Mouse (Mus musculus) induced T-regulatory cell, adult 2 months (primary cell): Measurements from ENCODE around the gene Tuba4a.

ENCODE experiments used
- DNase-seq: peaks from one replicate; pipeline ENCODE4 v3.0.0-alpha.2; 2012; ENCODE audit warnings: low read depth

Gene Tuba4a

GRCm38 (mm10) chr1:75219531-75219930 lies at the start of gene Tuba4a:
Tuba4a (minus strand) TSS chr1:75219865.
- DNase-seq, result no peak

- no peak for DNase-seq
These were observed 44.6 kb upstream of the Tuba4a start, which contains the start of gene Ptprn for GRCm38 (mm10) chr1:75264091-75264880. Ptprn (minus strand) TSS chr1:75264502.

- peak; percentile 72 for DNase-seq
These were observed 43.6 kb upstream of the Tuba4a start for GRCm38 (mm10) chr1:75262969-75263951.

GRCm38 (mm10) chr1:75261278-75261677 lies 41.6 kb upstream of the Tuba4a start:
- DNase-seq, result no peak

- DNase-seq, result no peak
These were observed 35.9 kb upstream of the Tuba4a start for GRCm38 (mm10) chr1:75255516-75256046.

- DNase-seq, result no peak
These were observed 35.0 kb upstream of the Tuba4a start for GRCm38 (mm10) chr1:75254625-75255013.

GRCm38 (mm10) chr1:75253849-75254624 lies 34.4 kb upstream of the Tuba4a start:
- peak; percentile 91 for DNase-seq

- no peak for DNase-seq
These were observed 33.4 kb upstream of the Tuba4a start for GRCm38 (mm10) chr1:75253029-75253428.

- no peak for DNase-seq
These were observed 32.6 kb upstream of the Tuba4a start for GRCm38 (mm10) chr1:75252308-75252707.

GRCm38 (mm10) chr1:75251112-75251970 lies 31.7 kb upstream of the Tuba4a start:
- DNase-seq, result peak; percentile 89

GRCm38 (mm10) chr1:75250498-75250897 lies 30.8 kb upstream of the Tuba4a start:
- no peak for DNase-seq

- DNase-seq, result peak; percentile 50
These were observed 28.5 kb upstream of the Tuba4a start for GRCm38 (mm10) chr1:75248041-75248772.

- DNase-seq, result no peak
These were observed 27.6 kb upstream of the Tuba4a start for GRCm38 (mm10) chr1:75247071-75247930.

GRCm38 (mm10) chr1:75244836-75245235 lies 25.2 kb upstream of the Tuba4a start:
- DNase-seq, result peak; percentile 57

- no peak for DNase-seq
These were observed 24.6 kb upstream of the Tuba4a start for GRCm38 (mm10) chr1:75244175-75244826.

- no peak for DNase-seq
These were observed 23.7 kb upstream of the Tuba4a start for GRCm38 (mm10) chr1:75243411-75243810.

GRCm38 (mm10) chr1:75239591-75239990 lies 19.9 kb upstream of the Tuba4a start:
- DNase-seq, result peak; percentile 21
